Mouse (Mus musculus) embryo, embryonic 10 days (tissue): Measurements from ENCODE around the gene Olfr665.
"Not testable (repeated sequence)": the region's sequence is repeated elsewhere in the genome, so short reads cannot be mapped to it uniquely, and the experiment has no call there.

Experiments used
- DNase-seq: peaks from one replicate; pipeline ENCODE4 v3.0.0-alpha.2; 2015; ENCODE audit warnings: low spot score

The Olfr665 gene

GRCm38 (mm10) chr7:104877731-104878130 is at the start of gene Olfr665:
TSS of gene Olfr665 (plus strand) at chr7:104878031.
- no peak for DNase-seq

- DNase-seq = no peak
These were observed 35.3 kb upstream of the Olfr665 start, which contains the start of gene Usp17lb for GRCm38 (mm10) chr7:104842503-104842902. TSS of gene Usp17lb (minus strand) at chr7:104842603.

GRCm38 (mm10) chr7:104843731-104844287 is 34.0 kb upstream of the Olfr665 start:
- no peak for DNase-seq

- not testable (repeated sequence) for DNase-seq
These were observed 26.3 kb upstream of the Olfr665 start for GRCm38 (mm10) chr7:104851546-104851945.

GRCm38 (mm10) chr7:104855248-104855750 is 22.5 kb upstream of the Olfr665 start:
- DNase-seq = no peak

- DNase-seq = not testable (repeated sequence)
These were observed 21.1 kb upstream of the Olfr665 start, which contains the start of gene Usp17la for GRCm38 (mm10) chr7:104856709-104857108. TSS of gene Usp17la (plus strand) at chr7:104857009.

GRCm38 (mm10) chr7:104857683-104858082 is 20.1 kb upstream of the Olfr665 start:
- no peak for DNase-seq

GRCm38 (mm10) chr7:104861381-104861780 is 16.4 kb upstream of the Olfr665 start:
- DNase-seq = no peak

- no peak for DNase-seq
These were observed 18.0 kb downstream of the Olfr665 start, which contains the start of gene Olfr666 for GRCm38 (mm10) chr7:104895852-104896251. TSS of gene Olfr666 (minus strand) at chr7:104895952.

- DNase-seq = no peak
These were observed 43.6 kb downstream of the Olfr665 start, which contains the start of gene Olfr667 for GRCm38 (mm10) chr7:104921382-104921781. TSS of gene Olfr667 (minus strand) at chr7:104921482.

GRCm38 (mm10) chr7:104927957-104928356 is 50.1 kb downstream of the Olfr665 start, which contains the start of gene Olfr668:
TSS of gene Olfr668 (minus strand) at chr7:104928057.
- DNase-seq = no peak
